Mouse (Mus musculus) layer of hippocampus, postnatal 14 days (tissue): Measurements from ENCODE around the gene Mcm3. TPM values are rescaled to one million over a fixed set of nuclear protein-coding genes. Genes with fewer than 3 reads are reported as not detected.
A peak's percentile ranks its signal among the peaks of the same experiment; 100 is the strongest.

Experiments
- DNase-seq, 2 experiments: peaks; one replicate each; pipeline ENCODE4 v3.0.0; 2021 to 2022; ENCODE audit warnings: low spot score in 2 of 2, mixed read lengths in 1 of 2
- long read RNA-seq, 2 experiments: library from polyadenylated mRNA; stranded (forward); transcript quantifications; one replicate each; pipeline ENCODE4 v2.0.0; 2021
- total RNA-seq, 2 experiments: library from RNA; stranded (reverse); gene quantifications; 2 replicates each; pipeline ENCODE4 v1.2.3; 2021

The Mcm3 gene
- 1 to 10 TPM; 5.0 to 6.2 TPM for total RNA-seq
- long read RNA-seq, experiment 1, partial matches to known transcripts: 2 of 7 reads
- long read RNA-seq, experiment 1, other reads (novel, unspliced or antisense): 0 of 7 reads
- long read RNA-seq, experiment 2, transcript Mcm3-201 (17 exons, 3,031 nt): major isoform, 7 of 9 reads
- long read RNA-seq, experiment 2, partial matches to known transcripts: 2 of 9 reads
- long read RNA-seq, experiment 2, other reads (novel, unspliced or antisense): 0 of 9 reads

DNA sequence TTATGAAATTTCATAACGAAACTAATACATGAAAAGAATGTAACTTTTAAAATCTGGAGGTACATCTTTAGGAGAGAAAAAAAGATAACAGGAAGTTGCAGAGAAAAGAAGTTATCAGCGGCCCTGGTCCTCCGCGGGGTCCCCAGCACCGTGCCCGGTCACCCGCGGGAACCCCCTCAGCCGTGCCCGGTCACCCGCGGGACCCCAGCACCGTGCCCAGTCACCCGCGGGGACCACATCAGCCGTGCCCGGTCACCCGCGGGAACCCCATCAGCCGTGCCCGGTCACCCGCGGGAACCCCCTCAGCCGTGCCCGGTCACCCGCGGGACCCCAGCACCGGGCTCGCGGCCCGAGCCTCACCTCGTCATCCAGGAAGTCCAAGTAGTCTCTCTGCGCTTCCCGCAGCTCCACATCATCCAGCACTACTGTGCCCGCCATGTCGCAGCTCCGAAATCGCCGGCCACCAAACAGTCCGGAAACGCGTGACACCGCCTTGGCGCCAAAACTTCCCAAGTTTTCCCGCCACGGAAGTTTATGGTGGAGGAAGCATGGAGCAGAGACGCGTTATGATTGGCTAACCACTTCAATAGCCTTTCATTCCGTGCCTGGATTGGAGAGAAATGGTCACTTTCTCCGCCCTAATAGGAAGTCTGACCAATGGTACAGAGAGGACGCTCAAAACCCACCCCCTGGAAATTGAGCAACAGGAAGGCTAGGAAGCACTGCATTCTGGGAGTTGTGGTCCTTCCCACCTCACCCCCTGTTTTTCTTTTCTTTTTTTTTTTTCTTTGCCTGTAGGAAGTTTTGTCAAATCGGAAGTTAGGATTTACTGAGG is at the start of gene Mcm3:
Mcm3 (minus strand) TSS at position 542 of the 835 bp plus-strand sequence.
- DNase-seq: peak; percentile 83 to 98

GRCm38 (mm10) chr1:20868036-20868435 is 47.9 kb upstream of the Mcm3 start:
- DNase-seq: no peak

DNA sequence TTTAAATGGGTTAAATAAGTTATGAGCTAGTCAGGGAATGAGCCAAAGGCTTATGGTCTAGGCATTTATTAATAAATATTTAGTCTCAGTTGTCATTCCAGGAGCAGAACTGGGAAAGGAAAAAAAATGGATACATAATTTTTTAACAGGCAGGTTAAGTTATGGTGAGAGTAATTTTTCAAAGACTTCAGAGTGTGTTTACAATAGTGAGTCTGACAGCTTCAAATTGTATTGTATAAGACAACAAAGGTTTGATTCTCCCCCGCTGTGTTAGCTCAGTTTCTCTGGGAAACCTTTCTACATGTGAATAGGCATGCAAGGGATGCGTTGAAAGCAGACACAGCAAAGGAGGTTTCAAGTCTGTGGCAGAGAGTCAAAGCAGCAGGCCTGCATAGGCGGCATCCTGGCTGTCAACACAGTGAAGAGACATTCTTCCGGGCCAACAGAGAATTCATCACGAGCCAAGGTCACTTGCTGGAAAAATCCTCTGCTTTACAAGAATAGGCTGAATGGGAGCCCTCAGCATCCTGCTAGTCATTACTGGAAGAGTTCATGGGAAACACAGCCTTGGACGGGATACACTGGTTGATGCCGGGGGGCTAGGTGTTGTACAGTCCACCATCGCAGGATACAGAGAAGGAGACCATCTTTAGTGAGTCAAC is 47.3 kb upstream of the Mcm3 start:
- no peak for DNase-seq

DNA sequence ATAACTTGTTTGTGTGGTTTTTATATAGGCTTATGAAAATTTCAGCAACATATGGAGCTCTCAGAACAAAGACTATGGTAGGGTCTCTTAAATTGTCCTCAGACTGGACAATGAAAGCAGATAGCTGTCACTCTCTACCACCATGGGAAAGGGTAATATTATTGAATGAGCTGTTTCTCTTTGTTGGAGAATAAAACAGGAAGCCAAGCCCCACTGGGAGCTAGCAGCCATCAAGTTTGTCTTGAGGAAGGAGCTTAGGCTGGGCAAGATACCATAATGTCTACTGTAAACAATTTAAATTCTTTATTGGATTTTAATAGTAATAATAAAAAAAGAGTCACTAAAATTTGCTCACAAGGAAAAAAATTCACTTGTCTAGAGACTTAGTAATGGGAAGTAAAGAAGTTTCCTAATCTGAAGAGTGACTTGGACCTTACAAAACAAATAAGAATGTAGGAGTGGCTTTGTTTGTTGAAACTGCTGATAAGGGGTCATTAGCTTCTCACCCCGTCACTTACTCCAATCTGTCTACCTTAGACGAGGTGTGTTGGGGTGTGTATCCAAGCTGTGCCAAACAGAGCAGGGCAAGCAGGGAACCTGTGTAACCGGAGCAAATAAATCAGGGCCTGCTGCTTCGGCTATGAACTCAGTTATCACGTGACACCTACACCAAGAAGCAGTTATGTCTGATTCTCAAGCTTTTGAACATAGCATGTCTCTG is 43.5 kb upstream of the Mcm3 start:
- DNase-seq: no peak

GRCm38 (mm10) chr1:20861865-20862264 is 41.8 kb upstream of the Mcm3 start:
- DNase-seq: no peak

- no peak for DNase-seq
Observed at GRCm38 (mm10) chr1:20860775-20861174, 40.7 kb upstream of the Mcm3 start.

DNA sequence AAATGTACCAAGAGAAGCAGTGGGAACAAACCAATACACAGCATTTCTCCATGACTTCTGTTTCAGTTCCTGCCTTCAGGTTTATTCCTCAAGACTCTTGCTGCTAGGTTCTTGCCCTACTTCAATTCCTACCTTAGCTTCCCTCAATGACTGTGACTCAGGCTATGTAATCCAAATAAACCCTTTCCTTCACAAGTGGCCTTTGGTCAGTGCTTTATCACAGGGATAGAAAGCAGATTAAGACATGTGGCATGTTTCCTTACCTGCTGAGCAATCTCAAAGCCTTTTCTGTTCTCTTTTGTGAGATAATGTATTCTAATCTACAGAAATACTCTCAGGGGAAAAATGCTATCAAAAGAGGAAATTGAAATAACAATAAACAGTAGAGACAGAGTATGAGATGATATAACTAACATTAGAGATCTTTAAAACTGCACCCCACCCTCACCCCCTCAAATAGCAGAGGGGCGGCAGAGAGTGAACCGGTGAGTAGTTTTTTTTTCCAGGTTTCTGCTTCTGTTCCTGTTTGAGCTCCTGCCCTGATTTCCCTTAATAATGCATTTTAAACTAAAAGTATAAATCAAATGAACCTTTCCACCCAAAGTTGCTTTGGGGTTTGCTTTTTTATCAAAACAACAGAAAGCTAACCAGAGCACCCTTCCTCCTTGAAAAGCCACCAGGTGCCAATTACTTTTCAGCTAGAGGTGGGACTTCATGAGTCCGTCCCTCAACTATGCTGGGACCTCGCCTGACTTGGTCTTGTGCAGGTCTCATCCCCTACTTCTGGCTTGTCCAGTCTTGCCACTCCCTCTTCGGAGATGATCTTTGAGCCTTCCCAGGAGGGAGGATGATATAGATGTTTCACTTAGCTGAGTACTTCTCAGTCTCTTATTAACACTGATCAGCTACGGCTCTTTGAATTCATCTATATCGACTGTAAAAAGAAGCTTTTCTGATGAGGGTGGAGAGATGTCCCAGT is 37.1 kb upstream of the Mcm3 start:
- DNase-seq: no peak

DNA sequence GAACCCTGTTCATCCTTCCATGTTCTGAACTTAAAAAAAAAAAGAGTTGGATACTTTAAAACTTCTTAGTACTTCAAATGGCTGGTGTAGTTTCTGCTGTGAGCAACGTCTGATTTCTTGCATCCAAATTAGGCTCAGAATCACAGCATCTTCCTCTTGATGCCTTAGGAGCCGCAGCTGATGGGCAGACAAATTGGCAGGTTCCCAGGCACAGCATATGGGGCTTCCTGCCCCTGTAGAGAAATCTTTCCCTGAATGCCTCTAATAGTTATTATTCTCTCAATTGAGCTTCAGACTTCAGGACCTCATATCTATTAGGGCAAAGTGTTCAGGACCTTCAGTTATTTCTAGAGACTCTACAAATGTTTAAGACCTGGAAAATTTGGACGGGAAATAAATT is 19.8 kb upstream of the Mcm3 start:
- DNase-seq: peak in 1 of 2 experiments; percentile 22

GRCm38 (mm10) chr1:20836551-20837125 is 16.5 kb upstream of the Mcm3 start:
- DNase-seq: no peak

GRCm38 (mm10) chr1:20833141-20833511 is 13.0 kb upstream of the Mcm3 start:
- DNase-seq: no peak

- no peak for DNase-seq
Observed at GRCm38 (mm10) chr1:20832473-20833140, 12.5 kb upstream of the Mcm3 start.

DNA sequence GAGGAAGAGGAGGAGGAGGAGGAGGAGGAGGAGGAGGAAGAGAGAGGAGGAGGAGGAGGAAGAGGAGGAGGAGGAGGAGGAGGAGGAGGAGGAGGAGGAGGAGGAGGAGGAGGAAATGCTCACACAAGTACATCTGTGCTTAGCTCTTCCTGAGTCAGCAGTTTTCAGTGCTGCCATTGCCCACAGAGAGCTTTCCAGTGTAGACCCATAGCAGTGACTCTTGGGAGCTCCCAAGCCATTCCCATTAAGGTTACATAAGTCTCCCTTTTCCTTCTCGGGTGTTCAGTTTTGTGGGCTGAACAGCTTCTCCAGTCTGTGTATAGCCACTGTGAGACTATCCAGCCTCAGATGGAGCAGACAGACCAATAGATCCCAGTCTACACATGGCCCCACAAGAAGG is 10.4 kb upstream of the Mcm3 start:
- no peak for DNase-seq

DNA sequence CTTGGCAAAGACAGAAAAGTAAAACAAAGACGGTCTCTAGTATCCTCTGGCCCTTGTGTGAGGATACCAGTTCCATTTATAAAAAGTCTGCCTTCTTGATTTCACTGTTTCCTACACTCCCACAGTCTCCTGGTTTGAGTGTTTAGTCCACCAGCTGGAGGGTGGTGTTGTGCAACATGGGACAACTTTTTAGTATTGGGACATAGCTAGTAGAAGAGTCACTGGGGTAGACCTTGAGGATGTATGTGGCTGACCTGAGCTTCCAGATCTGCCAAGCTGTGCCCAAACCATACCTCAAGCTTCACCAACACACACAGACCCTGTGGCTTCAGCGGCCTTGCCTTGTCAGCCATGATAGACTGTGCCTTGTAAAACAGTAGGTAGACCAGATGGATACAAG is 7.9 kb upstream of the Mcm3 start:
- DNase-seq: no peak

GRCm38 (mm10) chr1:20825036-20825435 is 4.9 kb upstream of the Mcm3 start:
- no peak for DNase-seq

DNA sequence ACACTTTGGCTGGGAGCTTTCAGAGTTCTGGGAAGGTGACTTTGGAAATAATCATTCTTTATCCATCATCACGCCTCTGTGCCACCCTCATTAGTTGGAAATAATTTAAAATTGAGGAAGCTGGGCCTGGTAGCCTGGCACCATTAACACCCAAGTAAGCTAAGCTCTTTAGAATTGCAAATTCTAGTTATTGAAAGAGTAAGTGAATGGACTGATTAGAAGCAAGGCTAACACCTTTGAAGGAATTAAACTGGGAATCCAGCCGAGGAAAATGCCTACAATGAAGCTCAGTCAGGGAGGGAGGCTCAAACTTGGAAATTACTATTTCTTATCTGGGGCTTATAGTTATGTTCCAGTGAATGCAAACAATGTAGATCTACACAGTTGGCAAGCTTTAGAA is 3.8 kb upstream of the Mcm3 start:
- peak in 1 of 2 experiments; percentile 11 for DNase-seq

- no peak for DNase-seq
Observed at GRCm38 (mm10) chr1:20823471-20823870, 3.4 kb upstream of the Mcm3 start.

DNA sequence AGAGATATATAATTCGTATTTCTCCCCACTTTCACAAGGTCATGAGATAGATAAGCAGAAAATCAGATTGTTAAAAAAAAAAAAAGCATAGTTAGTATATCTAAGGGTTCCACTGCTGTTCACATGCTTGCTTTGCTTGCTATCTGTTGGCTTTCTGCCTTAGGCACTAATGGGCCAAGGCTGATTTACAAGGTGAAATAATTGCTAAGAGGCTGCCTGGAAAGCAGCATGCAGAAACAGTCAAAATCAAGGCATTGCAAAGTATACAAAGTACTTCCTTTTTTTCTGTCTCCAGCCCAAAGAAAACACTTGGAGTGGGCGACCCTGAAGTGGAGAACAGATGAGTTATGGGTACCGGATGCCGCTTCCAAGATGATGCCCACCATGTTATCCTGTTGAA is 847 bp upstream of the Mcm3 start:
- DNase-seq: no peak

DNA sequence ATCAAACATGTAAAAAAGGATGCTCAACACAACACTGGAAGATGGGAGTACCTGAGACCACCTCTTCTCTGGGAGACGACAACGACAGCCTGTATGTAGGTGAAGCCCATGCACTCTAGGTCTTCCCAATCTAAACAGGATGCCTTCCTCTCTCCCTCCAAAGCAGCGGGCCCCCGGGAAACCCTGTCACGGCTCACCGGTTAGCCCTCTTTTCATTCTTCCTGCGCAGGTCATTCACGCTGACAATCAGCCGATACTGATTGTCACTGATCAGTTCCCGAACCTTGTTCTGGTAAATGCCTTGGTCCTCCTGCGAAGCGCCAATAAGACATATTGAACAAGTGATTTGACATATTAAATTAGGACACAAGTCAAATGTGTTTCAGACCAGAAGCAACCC is 2.5 kb downstream of the Mcm3 start:
- no peak for DNase-seq

- DNase-seq: no peak
Observed at GRCm38 (mm10) chr1:20817172-20817571, 2.9 kb downstream of the Mcm3 start.
